Mouse (Mus musculus) spleen, adult 18-20 months (tissue): ENCODE data around the gene Gbe1.
A peak's percentile ranks its signal among the peaks of the same experiment; 100 is the strongest.

Source experiments
- DNase-seq, 2 experiments: peaks; one replicate each; pipeline ENCODE4 v3.0.0; 2022; ENCODE audit warnings: mixed read lengths in 2 of 2

Gene Gbe1

GRCm38 (mm10) chr16:70313886-70314577 lies at the start of gene Gbe1:
TSS of gene Gbe1 (plus strand) at chr16:70313949.
- DNase-seq: peak; percentile 85 to 90

DNA sequence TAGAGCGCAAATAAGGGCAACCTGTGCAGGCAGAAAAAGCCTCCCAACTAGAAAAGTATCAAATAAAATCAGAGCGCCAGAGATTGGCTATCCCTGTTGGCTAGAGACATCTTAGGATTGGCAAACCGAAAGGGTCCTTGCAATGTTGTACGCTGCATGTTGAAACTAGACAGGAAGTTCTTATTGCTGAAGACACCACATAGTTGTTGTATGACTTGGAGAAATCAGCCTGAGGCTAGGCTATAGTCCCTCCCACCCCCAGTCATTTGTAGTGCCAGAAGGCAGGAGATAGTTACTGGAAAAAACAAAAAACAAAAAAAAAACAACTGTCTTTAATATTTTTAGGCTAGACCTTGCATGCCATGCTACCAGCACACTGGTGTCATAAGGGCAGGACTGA lies 3.1 kb upstream of the Gbe1 start:
- DNase-seq: no peak

DNA sequence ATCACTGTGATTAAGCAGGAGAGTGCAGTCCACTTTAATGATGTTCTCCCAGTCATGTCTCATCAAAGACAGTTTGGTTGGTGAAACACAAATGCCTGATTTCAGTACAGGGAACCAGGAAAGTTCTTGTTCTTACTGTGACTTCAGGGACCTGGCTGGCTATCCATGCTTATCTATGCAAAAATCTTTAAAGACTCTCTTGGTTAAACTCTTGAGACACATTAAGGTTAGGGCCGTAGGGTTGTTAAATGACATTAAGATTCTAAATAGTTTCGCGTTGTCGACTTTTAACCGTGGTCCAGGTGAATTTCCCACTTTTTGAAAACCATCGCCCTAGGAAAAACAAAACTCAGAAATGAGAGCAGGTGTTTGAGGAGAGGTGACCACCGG lies 258 bp upstream of the Gbe1 start:
- no peak for DNase-seq

DNA sequence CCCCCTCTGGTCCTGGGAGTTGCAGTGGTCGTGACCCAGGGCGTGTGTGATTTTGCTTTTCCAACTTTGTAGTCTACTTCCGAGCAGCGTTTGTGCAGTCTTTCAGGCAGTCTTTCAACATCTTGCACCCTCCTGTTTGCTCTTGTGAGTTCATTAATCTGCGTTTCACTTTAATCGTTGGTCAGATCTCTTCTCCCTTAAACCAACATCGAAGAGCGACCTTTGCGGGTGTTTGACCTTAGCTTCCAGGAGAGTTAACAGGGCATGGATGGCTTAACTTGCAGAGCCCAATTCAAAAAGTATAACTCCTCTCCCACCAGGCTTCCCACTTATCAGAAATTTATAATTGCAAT lies 805 bp downstream of the Gbe1 start:
- DNase-seq: no peak

GRCm38 (mm10) chr16:70315261-70315660 lies 1.5 kb downstream of the Gbe1 start:
- DNase-seq: no peak

DNA sequence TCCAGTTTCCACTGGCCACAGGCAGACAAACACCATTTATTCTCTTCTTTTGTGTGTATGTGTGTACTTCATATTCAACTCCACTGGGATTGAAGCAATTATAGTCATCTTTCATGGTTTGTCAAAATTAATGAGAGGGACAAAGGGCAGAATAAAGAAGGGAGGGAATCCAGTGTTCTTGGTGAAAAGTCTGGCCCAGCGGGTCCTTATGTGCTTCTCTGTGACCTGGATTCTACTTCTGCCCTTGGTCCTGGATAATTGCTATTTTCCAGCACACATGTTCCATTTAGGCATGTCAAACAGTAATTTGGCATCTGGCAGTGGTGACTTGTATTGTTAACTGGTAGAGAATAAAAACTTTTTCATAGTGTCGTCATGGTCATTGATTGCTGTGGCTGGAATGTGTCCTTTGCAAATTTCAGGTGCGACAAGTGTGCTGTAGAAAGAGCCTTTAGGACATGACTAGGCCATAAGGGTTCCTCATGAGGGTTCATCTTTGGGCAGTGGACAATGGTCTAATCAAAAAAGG lies 2.2 kb downstream of the Gbe1 start:
- DNase-seq: no peak

DNA sequence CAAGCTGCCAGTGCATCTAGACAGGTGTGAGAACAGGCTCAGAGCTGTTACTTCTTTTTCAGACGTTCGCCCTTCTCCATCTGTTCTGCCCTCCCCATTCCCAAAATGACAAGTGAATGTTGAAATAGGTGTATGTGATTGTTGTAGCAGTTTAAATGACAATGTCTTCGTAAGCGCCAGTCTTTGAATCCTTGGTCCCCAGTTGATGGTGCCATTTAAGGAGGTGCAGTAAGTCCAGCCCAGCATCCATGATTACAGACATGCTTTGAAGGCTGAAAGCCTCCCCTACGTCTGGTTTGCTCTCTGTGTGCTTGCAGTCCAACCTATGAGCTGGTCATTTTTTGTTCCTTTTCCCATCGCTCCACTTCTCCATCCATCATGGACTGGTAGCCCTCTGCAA lies 5.6 kb downstream of the Gbe1 start:
- no peak for DNase-seq

DNA sequence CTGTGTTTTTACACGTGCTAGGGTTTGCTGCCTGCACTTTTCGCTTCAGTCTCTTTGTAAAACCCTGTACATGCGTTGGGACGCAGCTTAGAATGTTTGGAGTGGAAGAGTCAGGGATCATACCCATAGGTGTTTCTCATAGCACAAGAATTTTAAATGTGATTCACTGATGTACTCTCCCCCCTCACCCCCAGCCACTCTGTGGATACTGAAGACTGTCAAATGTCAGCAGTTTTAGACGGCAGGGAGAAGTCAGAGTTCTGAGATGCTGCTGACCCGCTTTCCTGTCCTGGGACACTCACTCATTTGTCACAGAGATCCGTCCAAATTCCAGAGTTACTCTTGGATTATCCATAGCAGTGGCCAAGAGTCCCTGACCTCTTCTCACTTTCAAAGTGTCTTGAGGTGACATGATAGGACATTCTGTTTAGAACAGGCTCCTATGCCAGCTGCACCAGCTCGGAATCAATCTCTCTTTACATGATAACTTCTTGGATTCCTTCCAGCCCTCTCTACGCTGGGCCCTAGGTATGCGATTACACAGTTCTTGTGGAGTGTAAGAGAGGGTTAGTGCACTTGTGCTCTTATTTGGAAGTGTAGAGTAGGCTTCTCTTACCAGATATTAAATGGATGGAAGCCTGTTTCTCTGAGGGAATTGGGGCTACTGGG lies 7.0 kb downstream of the Gbe1 start:
- no peak for DNase-seq

DNA sequence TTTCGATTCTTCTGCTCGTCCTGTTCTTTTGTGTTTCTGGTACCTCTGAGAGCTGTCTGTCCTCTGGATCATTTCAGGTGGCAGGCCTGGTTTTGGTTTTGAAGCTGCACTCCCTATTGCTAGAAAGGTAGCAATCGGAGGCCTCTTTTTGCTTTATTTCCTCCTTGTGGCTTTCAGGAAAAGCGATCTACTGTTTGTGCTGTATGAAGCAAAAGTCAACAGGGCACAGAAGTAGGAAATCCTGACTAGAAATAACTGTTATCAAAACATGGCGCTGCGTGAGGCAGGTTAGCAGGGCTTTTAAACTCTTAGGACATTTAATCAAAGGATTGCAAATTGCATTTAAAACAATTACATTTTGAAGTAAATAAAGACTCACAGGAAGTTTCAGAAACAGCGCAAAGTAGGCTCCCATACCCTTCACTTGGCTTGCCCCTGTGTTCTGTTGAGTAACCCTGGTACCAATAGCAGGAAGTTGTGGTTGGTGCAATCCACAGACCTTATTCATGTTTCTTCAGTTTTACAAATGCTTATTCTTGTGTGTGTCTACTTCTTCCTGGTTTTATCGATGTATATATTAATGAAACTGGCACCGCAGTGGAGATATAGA lies 12.7 kb downstream of the Gbe1 start:
- DNase-seq: no peak

GRCm38 (mm10) chr16:70328566-70328965 lies 14.8 kb downstream of the Gbe1 start:
- DNase-seq: no peak

DNA sequence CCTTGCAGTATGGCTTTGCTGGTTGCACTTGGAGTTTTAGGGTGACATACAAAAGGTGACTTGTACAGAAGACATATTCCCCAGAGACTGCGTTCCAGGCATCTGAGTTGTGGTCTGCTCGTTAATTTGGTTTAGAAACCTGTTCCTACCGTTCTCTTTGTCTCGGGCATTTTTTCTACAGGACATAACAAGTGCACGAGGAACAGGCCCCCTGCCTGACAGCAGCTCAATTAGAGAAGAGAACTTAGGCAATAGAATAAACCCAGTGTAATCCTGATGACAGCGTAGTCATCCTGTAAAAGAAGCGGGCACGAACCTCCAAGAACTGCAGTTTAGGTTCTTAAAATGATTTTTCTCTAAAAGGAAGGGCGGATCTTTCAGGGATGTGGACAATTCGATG lies 15.3 kb downstream of the Gbe1 start:
- DNase-seq: no peak

GRCm38 (mm10) chr16:70329471-70329870 lies 15.7 kb downstream of the Gbe1 start:
- DNase-seq: no peak

DNA sequence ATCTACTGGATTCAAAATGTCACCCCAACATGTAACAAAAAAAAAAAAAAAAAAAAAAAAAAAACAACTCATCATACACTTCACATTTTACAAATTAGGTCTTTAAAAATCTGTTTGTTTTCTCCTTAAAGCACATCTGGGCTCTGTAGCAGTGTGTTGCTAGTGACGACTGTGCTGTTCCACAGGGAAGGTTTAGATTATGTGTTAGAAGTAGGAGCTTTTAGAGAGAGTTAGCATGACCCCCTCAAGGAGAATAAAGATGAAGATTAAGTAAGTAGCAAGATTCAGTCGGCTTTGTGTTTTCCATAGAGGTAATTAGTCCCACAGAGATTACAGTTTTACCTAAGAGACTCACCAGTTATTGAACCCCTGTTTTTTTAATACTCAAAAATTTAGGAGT lies 16.3 kb downstream of the Gbe1 start:
- no peak for DNase-seq

- no peak for DNase-seq
Observed at GRCm38 (mm10) chr16:70330626-70331275, 17.0 kb downstream of the Gbe1 start.

GRCm38 (mm10) chr16:70334812-70335211 lies 21.1 kb downstream of the Gbe1 start:
- no peak for DNase-seq

DNA sequence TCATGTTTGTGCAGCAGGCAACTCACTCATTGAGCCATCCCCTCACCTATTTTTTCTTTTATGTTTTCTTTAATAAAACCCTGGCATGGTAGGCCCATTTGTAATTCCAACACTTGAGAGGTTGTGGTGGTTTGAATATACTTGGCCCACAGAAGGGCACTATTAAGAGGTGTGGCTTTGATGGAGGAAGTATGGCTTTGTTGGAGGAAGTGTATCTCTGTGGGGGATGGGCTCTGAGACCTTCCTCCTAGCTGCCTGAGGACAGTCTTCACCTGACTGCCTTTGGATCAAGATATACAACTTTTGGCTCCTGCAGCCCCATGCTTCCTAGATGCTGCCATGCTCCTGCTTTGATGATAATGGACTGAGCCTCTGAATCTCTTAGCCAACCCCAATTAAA lies 21.7 kb downstream of the Gbe1 start:
- DNase-seq: no peak

DNA sequence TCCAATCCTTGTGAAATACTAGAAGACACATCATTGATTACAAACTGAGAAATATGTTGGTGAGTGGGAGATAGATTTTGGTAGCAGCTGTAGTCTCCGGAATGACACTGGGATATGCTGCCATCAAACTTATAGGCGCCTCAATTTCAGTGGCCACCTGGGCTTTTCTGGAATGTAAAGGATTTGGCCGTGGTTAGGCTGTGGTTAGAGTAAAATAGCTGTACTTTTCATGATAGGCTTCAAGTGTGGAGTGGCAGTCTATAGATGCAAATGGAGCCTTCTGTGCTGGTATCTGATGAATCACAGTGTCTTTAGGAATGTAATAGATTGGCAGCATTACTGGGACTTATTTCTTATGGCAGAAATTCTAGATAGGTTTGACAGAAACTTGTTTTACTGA lies 23.9 kb downstream of the Gbe1 start:
- no peak for DNase-seq

DNA sequence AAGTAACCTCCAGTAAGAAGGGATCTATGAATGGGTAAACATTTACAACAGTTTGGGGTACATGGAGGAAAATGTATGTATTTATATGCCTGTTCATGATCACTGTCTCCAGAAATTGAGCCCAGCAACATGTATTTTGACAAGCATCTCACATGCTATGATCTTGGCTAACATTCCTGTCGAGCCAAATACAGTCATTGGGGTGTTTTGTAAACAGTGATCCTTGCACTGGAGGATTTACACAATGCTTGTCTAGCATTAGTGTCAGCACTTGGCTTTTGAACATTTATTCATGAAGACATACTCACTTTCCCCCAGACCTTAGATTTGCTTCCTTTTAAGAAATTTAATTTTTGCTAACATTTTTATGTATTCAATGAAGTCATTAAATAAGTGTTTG lies 30.7 kb downstream of the Gbe1 start:
- no peak for DNase-seq

- no peak for DNase-seq
Observed at GRCm38 (mm10) chr16:70345607-70346006, 31.9 kb downstream of the Gbe1 start.

- DNase-seq: no peak
Observed at GRCm38 (mm10) chr16:70350011-70350410, 36.3 kb downstream of the Gbe1 start.

DNA sequence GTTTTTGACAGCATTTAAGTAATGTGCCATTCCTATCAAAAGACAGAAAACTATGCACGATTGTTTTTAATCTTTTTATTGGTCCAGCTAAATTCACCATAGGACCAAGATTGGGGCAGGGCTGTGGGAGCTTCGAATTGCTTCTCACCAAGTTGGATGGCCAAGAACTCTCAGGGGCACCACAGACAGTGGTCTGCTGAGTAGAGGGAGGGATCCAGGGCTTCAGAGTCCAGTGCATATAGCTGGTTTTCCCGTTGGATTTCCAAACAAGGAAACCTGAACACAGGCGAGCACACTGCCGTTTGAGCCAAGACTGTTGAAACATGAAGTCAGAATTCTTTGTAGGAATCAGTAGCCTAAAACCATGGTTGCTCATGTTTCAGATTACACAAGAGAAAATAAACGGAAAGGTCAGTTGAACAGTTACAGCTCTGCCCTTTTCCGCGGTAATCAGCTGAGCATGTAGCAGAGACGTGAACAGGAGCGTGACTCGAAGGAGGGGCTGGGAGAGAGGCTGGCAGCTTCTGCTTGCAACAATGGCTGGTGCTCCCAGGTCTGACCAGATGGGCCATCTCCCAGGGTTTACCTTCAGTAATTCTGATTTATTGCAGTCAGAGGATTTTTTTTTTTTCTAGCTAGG lies 38.0 kb downstream of the Gbe1 start:
- DNase-seq: no peak

DNA sequence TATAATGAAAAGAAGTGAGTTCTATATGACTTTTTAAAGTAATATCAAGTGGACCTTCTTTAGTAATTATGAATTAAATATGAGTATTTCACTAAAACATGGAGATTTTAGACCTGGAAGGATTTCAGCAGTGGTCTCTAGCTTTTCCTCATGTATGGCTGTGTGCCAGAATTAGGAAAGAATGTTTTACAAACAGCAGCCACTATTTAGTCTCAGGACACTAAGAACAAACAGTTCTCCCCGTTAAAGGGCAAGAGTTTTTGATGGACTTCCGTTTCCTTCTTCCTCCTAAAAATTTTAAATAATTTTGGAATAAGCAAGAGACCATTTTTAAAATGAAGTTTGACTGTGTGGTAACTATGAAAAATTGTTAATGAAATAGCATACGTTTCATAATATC lies 38.8 kb downstream of the Gbe1 start:
- no peak for DNase-seq

- no peak for DNase-seq
Observed at GRCm38 (mm10) chr16:70353058-70353457, 39.3 kb downstream of the Gbe1 start.
